Mouse (Mus musculus) fat pad, adult 2 months (tissue): ENCODE results near the gene Adrm1.
A peak's percentile ranks its signal among the peaks of the same experiment; 100 is the strongest.
"Not testable (repeated sequence)": the region's sequence is repeated elsewhere in the genome, so short reads cannot be mapped to it uniquely, and the experiment has no call there.

Experiments
- DNase-seq: peaks from one replicate; pipeline ENCODE4 v3.0.0-alpha.2; 2011; ENCODE audit warnings: low read depth, low spot score; ENCODE audit errors: extremely low read depth

The Adrm1 gene

GRCm38 (mm10) chr2:180170806-180171521, at the start of gene Adrm1:
Gene Adrm1, plus strand, starts transcription at chr2:180171485.
- DNase-seq = no peak

GRCm38 (mm10) chr2:180124192-180124591, 47.1 kb upstream of the Adrm1 start:
- no peak for DNase-seq

GRCm38 (mm10) chr2:180126195-180126594, 45.1 kb upstream of the Adrm1 start:
- peak; percentile 64 for DNase-seq

- no peak for DNase-seq
Observed at GRCm38 (mm10) chr2:180127675-180128074, 43.6 kb upstream of the Adrm1 start.

GRCm38 (mm10) chr2:180133231-180133630, 38.1 kb upstream of the Adrm1 start:
- no peak for DNase-seq

- DNase-seq = no peak
Observed at GRCm38 (mm10) chr2:180133911-180134310, 37.4 kb upstream of the Adrm1 start.

GRCm38 (mm10) chr2:180135414-180135813, 35.9 kb upstream of the Adrm1 start:
- DNase-seq = no peak

GRCm38 (mm10) chr2:180146091-180146490, 25.2 kb upstream of the Adrm1 start:
- DNase-seq = no peak

- no peak for DNase-seq
Observed at GRCm38 (mm10) chr2:180147379-180147778, 23.9 kb upstream of the Adrm1 start.

GRCm38 (mm10) chr2:180148551-180148950, 22.7 kb upstream of the Adrm1 start:
- DNase-seq = no peak

- DNase-seq = no peak
Observed at GRCm38 (mm10) chr2:180154796-180155195, 16.5 kb upstream of the Adrm1 start.

GRCm38 (mm10) chr2:180158627-180159026, 12.7 kb upstream of the Adrm1 start:
- DNase-seq = no peak

GRCm38 (mm10) chr2:180165855-180166254, 5.4 kb upstream of the Adrm1 start:
- DNase-seq = no peak

- no peak for DNase-seq
Observed at GRCm38 (mm10) chr2:180166869-180167268, 4.4 kb upstream of the Adrm1 start.

GRCm38 (mm10) chr2:180170151-180170805, 1.0 kb upstream of the Adrm1 start:
- DNase-seq = no peak

- DNase-seq = no peak
Observed at GRCm38 (mm10) chr2:180171522-180172070, 311 bp downstream of the Adrm1 start.

GRCm38 (mm10) chr2:180172152-180172551, 867 bp downstream of the Adrm1 start:
- DNase-seq = no peak

- DNase-seq = no peak
Observed at GRCm38 (mm10) chr2:180173163-180173562, 1.9 kb downstream of the Adrm1 start.

- DNase-seq = not testable (repeated sequence)
Observed at GRCm38 (mm10) chr2:180173711-180174110, 2.4 kb downstream of the Adrm1 start.

GRCm38 (mm10) chr2:180174121-180174520, 2.8 kb downstream of the Adrm1 start:
- no peak for DNase-seq

- DNase-seq = no peak
Observed at GRCm38 (mm10) chr2:180175725-180176124, 4.4 kb downstream of the Adrm1 start.

GRCm38 (mm10) chr2:180181542-180181941, 10.3 kb downstream of the Adrm1 start:
- no peak for DNase-seq
